Mouse (Mus musculus) CD4-positive helper T cell, adult 2 months (primary cell): ENCODE results near the gene Dlg2.
A peak's percentile ranks its signal among the peaks of the same experiment; 100 is the strongest.

Experiments used
- DNase-seq: peaks from one replicate; pipeline ENCODE4 v3.0.0-alpha.2; 2012; ENCODE audit warnings: low read depth, missing footprints, low spot score

Dlg2 gene

GRCm38 (mm10) chr7:92455927-92456326 is 1979.5 kb downstream of the Dlg2 start:
- no peak for DNase-seq

- no peak for DNase-seq
These were observed 1981.3 kb downstream of the Dlg2 start for GRCm38 (mm10) chr7:92457791-92458190.

DNA sequence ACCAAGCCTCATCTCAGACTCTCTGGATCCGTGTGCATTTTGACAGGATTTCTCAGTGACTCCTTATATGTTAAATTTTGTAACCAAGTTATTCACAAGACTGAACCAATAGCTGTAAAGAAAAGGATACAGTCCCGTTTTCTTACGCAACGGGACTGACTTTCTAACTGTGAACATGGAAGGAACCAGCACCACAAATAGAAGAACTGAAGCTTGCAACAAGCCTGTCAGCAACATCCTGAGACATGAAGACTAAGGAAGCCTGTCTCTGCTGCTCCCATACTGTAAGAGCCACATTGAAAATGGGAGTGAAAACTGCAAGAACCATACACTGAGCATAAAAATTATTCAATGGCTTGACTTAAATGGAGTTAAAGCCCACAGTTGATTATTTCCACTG is 1981.8 kb downstream of the Dlg2 start:
- no peak for DNase-seq

- DNase-seq = no peak
These were observed 1984.1 kb downstream of the Dlg2 start for GRCm38 (mm10) chr7:92460578-92460977.

DNA sequence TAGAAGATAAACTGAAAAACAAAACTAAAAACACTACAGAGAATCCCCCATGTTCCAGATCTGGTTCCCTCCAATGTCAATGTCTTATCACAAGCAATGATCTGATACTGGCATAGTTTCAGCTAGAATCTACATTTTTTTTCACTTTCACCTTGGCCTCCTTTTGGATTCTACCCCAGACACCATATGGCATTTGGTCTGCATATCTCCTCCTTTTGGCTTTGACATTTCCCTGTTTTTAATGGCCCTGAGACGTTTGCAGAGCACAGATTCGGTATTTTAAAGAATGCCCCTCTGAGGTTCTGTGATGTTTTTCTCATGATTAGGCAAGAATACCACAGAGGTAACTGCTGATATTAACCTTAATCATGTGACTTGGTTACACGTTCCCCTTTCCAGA is 1984.8 kb downstream of the Dlg2 start:
- no peak for DNase-seq

- peak; percentile 31 for DNase-seq
These were observed 1986.8 kb downstream of the Dlg2 start for GRCm38 (mm10) chr7:92463080-92463877.

DNA sequence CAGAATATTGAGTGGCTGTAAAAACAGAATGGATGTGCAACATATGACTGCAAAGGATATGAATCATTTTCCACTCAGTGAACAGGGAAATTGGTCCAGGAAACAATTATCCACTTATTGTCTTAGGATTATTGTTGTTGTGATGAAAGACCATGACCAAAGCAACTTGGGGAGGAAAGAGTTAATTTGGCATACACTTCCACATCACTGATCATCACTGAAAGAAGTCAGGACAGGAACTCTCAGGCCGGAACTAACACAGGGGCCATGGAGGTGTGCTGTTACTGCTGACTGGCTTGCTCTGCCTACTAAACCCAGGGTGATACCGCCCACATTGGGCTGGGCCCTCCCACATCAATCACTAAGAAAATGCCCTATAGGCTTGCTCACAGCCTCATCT is 1987.8 kb downstream of the Dlg2 start:
- peak; percentile 5 for DNase-seq

DNA sequence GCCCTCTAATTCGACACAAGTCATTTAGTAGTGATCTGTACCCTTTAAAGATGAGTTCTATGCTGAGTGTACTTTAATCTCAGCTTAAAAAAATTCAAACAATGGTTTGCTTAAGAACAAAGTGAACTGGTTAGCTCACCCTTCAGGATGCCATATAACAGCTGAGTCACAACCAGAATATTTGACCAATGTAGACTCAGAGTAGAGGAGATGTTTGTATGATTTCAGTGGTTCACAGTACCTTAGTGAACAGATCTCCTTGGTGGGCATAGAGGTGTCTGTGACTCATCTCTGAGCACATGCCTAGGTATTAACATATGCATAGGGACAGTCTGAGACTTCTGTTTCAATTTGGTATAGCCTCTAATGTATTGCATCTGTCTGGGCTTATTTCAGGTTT is 2002.7 kb downstream of the Dlg2 start:
- DNase-seq = no peak

DNA sequence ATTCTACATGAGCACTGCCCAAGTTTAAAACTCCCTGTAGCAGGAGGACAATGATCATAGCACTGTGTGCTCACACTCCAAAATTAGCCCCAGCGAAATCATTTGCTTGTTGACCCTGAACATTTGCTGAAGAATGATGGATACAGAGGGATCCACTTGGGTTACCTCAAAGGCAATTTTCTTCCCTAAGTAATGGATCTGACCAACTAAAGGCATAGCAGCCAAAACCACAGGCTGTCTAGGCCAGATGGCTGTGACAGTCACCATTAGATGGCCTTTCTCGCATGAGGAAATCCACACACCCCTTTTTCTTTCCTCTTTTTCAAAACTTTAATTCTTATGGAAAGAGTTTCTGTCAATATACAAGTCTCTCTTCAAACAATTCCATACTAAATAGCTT is 2003.3 kb downstream of the Dlg2 start:
- no peak for DNase-seq

DNA sequence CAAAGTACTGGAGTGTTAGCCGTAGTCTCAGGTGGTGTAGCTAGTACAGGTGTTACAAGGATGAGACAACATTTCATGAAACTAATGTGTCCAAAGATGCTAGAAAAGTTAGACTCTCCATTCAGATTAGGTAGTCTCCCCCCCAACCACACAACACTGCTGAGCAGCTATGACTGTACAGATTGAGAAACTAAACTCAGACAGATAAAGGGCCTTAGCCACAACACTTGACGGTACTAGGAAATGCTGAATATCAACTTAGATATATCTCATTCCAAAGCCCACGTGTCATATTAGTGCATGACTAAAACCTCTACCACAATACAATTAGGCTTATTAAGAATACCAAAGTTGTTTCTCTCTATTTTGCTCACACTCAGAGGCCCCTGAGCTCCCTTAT is 2006.9 kb downstream of the Dlg2 start:
- DNase-seq = no peak

- DNase-seq = no peak
These were observed 2009.6 kb downstream of the Dlg2 start for GRCm38 (mm10) chr7:92485881-92486710.

DNA sequence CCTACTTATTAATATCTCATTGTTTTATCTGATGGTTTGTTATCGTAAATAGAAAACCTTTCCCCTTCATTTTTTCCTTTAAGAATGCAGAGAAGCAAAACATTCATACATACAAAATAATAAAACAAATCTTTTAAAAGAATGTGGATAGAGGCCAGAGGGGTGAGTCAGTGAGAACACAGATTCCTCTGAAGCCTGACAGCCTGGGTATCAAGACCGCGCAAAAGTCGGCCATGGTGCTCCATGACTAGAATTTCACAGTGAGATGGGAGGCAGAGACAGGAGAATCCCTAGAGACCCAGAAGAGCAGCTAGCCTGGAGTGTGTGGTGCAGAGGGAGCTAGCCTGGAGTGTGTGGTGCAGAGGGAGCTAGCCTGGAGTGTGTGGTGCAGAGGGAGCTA is 2010.4 kb downstream of the Dlg2 start:
- no peak for DNase-seq

- no peak for DNase-seq
These were observed 2015.8 kb downstream of the Dlg2 start for GRCm38 (mm10) chr7:92492262-92492661.

GRCm38 (mm10) chr7:92493521-92493920 is 2017.0 kb downstream of the Dlg2 start:
- no peak for DNase-seq
